Mouse (Mus musculus) kidney, adult 2 months (tissue): Measurements from ENCODE around the gene Spata9. TPM values are rescaled to one million over a fixed set of nuclear protein-coding genes. Genes with fewer than 3 reads are reported as not detected.
A peak's percentile ranks its signal among the peaks of the same experiment; 100 is the strongest.
"Not testable (repeated sequence)": the region's sequence is repeated elsewhere in the genome, so short reads cannot be mapped to it uniquely, and the experiment has no call there.

Experiments
- DNase-seq: peaks from one replicate; pipeline ENCODE4 v3.0.0; 2021
- H3K27ac ChIP-seq: fragments of 200-500 bp; 2 replicates; pipeline ENCODE4 v1.5.1; 2012; ENCODE audit warnings: low read depth, low read length, control low read depth, inconsistent platforms; ENCODE audit not compliant: insufficient read depth
- H3K27me3 ChIP-seq: fragments of 200-500 bp; replicated peaks from 2 replicates; pipeline ENCODE4 v1.6.1; 2012; ENCODE audit warnings: mild to moderate bottlenecking, moderate library complexity, low read length, inconsistent platforms; ENCODE audit not compliant: control insufficient read depth, insufficient read depth
- H3K36me3 ChIP-seq: fragments of 200-500 bp; 2 replicates; pipeline ENCODE4 v1.6.1; 2012; ENCODE audit warnings: mild to moderate bottlenecking, moderate library complexity, low read length, inconsistent platforms; ENCODE audit not compliant: control insufficient read depth, insufficient read depth
- H3K4me1 ChIP-seq: fragments of 200-500 bp; 2 replicates; pipeline ENCODE4 v1.6.1; 2011; ENCODE audit warnings: low read length; ENCODE audit not compliant: control insufficient read depth, insufficient read depth
- H3K4me3 ChIP-seq: fragments of 200-500 bp; 2 replicates; pipeline ENCODE4 v1.5.1; 2011; ENCODE audit warnings: mild to moderate bottlenecking, low read depth, low read length, control low read depth; ENCODE audit not compliant: insufficient read depth
- CTCF ChIP-seq: fragments of 200-500 bp; conservative IDR thresholded peaks from 2 replicates; pipeline ENCODE4 v1.5.1; 2011; ENCODE audit warnings: low read depth, mild to moderate bottlenecking, control low read depth, low read length, moderate library complexity, mixed read lengths; ENCODE audit not compliant: insufficient read depth, insufficient read length
- POLR2A ChIP-seq: fragments of 200-500 bp; IDR thresholded peaks from one replicate; pipeline ENCODE4 v1.6.1; 2011; ENCODE audit warnings: low read depth, low read length, control low read depth
- WGBS: fragments of 180-500 bp; shearing (Covaris S2); methylation state at CpG from one replicate; pipeline ENCODE4 v1.1.7; 2018; 5-methylcytosine and 5-hydroxymethylcytosine counted together
- polyA plus RNA-seq: library from polyadenylated mRNA; depleted of rRNA; stranded (reverse); fragments of >200 nt; gene quantifications from 2 replicates; pipeline ENCODE4 v1.2.3, GENCODE M21; 2012; rRNA removed

Gene Spata9
- not detected in 2 replicates for polyA plus RNA-seq

DNA sequence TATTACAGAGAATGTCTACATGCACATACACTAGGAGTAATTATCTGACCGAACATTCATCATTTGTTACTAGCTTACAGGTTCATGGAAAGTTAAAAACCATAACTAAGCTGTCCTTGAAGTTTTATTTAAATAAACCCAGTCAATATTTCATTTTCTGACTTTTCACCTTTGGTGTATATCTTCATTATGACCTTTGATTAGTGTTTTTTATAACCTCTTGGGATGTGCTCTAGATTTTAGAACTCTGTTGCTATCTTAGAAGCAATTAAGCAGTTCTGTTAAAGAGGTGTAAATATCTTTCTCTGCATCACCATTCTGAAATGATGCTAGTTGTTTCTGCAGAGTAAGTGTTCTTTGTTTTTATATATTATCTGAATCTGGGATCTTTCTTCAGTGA, at the start of gene Spata9:
Spata9 (plus strand) TSS at position 301 of the 400 bp plus-strand sequence.
- no peak for DNase-seq
- Histone ChIP-seq H3K27ac (no peak within 1 kb of the TSS), H3K4me3 (no peak within 1 kb of the TSS), H3K36me3 (no peaks in the 10 kb centered on the region), H3K27me3 (no peaks in the 10 kb centered on the region; the same call in 1 of the 2 replicates), H3K4me1 (no peaks in the 10 kb centered on the region)
- WGBS = 80% methylated on average over 1 of the region's 1 CpGs
- no peak for TF ChIP-seq CTCF
- no peak for TF ChIP-seq POLR2A

DNA sequence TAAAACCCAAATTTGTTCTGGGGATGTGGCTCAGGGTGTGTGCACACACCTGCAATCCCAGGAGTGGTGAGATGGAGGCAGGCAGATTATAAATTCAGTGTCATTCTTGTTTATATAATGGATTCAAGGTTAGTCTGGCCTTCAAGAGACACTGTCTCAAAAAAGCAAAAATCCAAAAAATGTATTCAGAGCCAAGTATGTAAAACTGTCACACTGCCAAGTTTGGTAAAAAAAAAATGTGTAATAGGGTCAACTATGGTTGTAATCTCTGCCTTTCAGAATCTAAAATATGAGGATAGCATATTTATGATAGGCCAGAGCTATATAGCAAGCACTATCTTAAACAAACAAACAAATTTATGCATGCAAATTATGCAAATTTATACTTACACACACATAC, 39.0 kb upstream of the Spata9 start:
- no peaks in the 10 kb centered on the region for H3K4me1 ChIP-seq
- no peak for DNase-seq
- no peak overlapping the region for H3K4me3 ChIP-seq
- no peaks in the 10 kb centered on the region for H3K27me3 ChIP-seq
- TF ChIP-seq POLR2A (no peak), CTCF (no peak)
- H3K36me3 ChIP-seq = no peaks in the 10 kb centered on the region
- no peak overlapping the region for H3K27ac ChIP-seq

DNA sequence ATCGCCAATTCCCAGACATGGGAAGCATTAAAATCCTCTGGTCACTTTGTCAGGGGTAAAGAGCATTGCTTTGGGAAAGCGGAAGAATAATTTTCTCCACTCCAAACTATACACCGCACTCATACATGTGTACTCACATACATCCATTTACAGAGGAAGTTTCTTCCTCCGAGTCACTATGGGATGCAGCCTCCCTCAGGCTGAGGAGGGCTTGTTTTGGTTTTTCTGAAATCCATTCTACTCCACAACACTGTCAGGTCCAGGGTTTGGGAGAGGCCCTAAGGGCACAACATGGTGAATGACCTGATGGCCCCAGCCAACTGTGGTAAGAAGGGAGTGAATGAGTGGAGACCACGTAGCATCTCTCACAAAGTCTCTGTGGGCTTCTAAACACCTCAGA, 37.9 kb upstream of the Spata9 start:
- H3K4me1 ChIP-seq, H3K4me3 ChIP-seq, H3K27ac ChIP-seq, DNase-seq, H3K36me3 ChIP-seq, H3K27me3 ChIP-seq: not testable (repeated sequence)
- 96% methylated on average over 5 of the region's 5 CpGs for WGBS

DNA sequence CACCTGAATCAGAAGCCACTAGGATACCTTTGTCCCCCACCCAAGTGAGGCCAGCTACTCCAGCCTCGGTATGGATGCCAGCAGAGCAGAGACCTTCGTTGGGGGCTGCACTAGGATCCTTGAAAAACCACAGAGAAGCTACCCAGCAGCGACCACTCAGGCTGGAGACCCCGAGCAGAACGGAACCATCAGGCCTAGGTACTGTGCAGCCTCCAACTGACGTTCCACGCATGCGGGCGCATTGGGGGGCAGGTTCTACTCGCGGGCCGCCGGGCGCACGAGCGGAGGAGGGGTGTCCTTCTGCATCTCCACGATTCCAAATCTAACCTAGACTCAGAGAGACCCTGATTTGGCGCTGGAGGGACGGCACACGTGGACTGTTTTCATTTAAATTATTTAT, 36.9 kb upstream of the Spata9 start:
- no peaks in the 10 kb centered on the region for H3K36me3 ChIP-seq
- H3K27ac ChIP-seq = no peak overlapping the region
- no peak for TF ChIP-seq POLR2A
- TF ChIP-seq CTCF = no peak
- 94% methylated on average over 20 of the region's 20 CpGs for WGBS
- H3K4me1 ChIP-seq = no peaks in the 10 kb centered on the region
- no peaks in the 10 kb centered on the region for H3K27me3 ChIP-seq
- no peak for DNase-seq
- no peak overlapping the region for H3K4me3 ChIP-seq

DNA sequence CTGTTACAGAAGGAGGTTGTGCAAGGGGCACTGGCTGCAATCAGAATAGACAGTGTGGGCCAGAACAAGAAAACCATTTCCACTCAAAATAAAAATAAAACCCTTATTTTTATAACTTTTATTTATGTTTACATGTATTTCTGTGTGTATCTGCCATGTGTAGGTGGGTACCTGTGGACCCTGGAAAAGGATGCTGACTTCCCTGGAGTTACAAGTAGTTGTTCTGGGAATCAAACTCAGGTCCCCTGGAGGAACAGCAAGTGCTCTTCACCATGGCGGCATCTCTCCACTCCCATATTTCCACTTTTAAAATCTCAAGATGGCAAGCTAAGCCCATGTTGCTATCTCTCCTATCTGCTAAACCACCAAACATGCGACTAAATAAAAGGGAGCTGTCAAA, 36.3 kb upstream of the Spata9 start:
- no peaks in the 10 kb centered on the region for H3K36me3 ChIP-seq
- H3K4me1 ChIP-seq = no peaks in the 10 kb centered on the region
- 63% methylated on average over 2 of the region's 2 CpGs for WGBS
- H3K27ac ChIP-seq = no peak overlapping the region
- no peaks in the 10 kb centered on the region for H3K27me3 ChIP-seq
- no peak for TF ChIP-seq POLR2A
- TF ChIP-seq CTCF = no peak
- no peak for DNase-seq
- H3K4me3 ChIP-seq = no peak overlapping the region

DNA sequence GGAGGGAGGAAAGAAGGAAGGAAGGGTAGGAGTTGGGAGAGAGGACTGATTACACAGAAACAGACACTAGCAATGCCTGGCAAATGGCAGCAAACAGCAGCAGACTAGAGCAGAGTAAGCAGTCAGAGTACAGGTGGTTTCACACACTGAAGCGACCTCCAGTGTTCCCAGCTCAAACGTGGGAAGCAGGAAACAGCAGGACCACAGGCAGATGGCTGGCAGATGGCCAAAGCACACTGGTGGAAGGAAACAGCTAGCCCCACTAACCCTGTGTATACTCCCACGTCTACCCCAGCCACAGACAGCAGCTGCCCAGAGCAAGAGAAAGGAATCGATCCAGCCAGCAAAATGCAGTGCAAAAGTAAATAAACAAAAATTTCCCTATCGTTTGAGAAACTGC, 35.9 kb upstream of the Spata9 start:
- peak; percentile 28 for DNase-seq
- H3K27ac ChIP-seq = no peak overlapping the region
- H3K27me3 ChIP-seq = no peaks in the 10 kb centered on the region
- H3K4me1 ChIP-seq = no peaks in the 10 kb centered on the region
- no peak overlapping the region for H3K4me3 ChIP-seq
- H3K36me3 ChIP-seq = no peaks in the 10 kb centered on the region
- TF ChIP-seq POLR2A (no peak), CTCF (no peak)
- 14% methylated on average over 5 of the region's 5 CpGs for WGBS

DNA sequence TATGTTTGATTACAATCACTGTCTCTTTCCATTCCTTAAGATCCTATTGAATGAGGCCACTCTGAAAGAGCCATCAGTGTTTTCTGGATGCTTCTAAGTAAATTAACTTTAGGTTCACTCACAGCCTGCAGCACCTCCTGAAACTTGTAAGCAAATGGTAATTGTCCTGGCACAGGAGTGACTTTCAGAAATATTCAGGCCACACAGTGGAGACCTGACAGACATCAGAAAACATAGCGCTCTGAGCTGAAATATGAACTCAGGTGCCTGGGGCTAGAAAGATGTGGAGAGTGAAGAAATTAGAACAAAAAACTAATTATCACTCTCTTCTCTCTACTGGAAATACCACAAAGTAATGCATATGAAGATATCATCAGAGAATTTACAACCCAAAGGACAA, 33.7 kb upstream of the Spata9 start:
- 86% methylated on average over 1 of the region's 1 CpGs for WGBS
- Histone ChIP-seq H3K27ac (no peak overlapping the region), H3K4me3 (no peak overlapping the region), H3K4me1 (no peaks in the 10 kb centered on the region), H3K27me3 (no peaks in the 10 kb centered on the region), H3K36me3 (no peaks in the 10 kb centered on the region)
- no peak for TF ChIP-seq POLR2A
- no peak for DNase-seq

DNA sequence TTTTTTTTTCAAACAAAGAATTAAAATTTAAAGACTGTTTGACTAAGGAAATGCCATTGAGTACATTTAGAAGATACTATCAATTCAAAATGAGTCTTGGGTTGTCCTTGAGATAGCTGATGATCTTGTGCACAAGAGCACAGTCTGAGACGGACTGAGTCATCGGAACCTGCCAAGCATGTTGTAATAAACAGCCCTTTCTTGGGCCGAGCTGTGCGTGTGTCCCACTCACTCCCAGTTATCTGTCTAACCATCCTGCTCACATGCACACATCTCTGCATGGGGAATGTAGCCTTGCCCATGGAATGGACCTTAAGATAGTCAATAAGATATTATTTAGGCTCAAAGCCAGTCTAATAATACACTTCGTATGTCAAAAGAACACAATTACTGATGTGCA, 28.1 kb upstream of the Spata9 start:
- no peaks in the 10 kb centered on the region for H3K4me1 ChIP-seq
- 95% methylated on average over 5 of the region's 5 CpGs for WGBS
- no peak for DNase-seq
- TF ChIP-seq CTCF (no peak), POLR2A (no peak)
- no peaks in the 10 kb centered on the region for H3K36me3 ChIP-seq
- H3K27me3 ChIP-seq = no peaks in the 10 kb centered on the region
- no peak overlapping the region for H3K4me3 ChIP-seq
- H3K27ac ChIP-seq = no peak overlapping the region
